Comparison of ENCODE assay signal across 8 mouse cellular contexts in genomic region chr5:142894918-142895613, GRCm38 (mm10). TPM values are rescaled to one million over a fixed set of nuclear protein-coding genes. Genes with fewer than 3 reads are reported as not detected.
DNase-seq lines count a peak whose midpoint lies in the region; ATAC-seq and TF ChIP-seq lines count a peak whose summit lies in the region.

Fbxl18 (minus strand) TSS chr5:142895421.

- H3K4me2 ChIP-seq in forebrain, embryonic 12.5 days: peak within 1 kb of the TSS; percentile 93
- H3K4me2 ChIP-seq in heart, postnatal 0 days (ENCODE audit: low read depth, low read length): peak within 1 kb of the TSS; percentile 85

- peaks cover 55% of the 10 kb centered on the region for H3K4me1 ChIP-seq in E14TG2a.4 (replicated peaks; ENCODE audit: low read depth, low read length)
- H3K4me1 ChIP-seq in forebrain, embryonic 12.5 days: peaks cover 26% of the 10 kb centered on the region
- peaks cover 15% of the 10 kb centered on the region; the same call in 1 of the 2 replicates for H3K4me1 ChIP-seq in heart, postnatal 0 days (ENCODE audit: control insufficient read depth, insufficient read depth)
- H3K4me1 ChIP-seq in lung, adult 2 months (ENCODE audit: control insufficient read depth, insufficient read depth, low read length): no peaks in the 10 kb centered on the region

- H3K27me3 ChIP-seq in E14TG2a.4 (ENCODE audit: insufficient read depth, low read length): no peaks in the 10 kb centered on the region
- no peaks in the 10 kb centered on the region for H3K27me3 ChIP-seq in forebrain, embryonic 12.5 days
- H3K27me3 ChIP-seq in heart, postnatal 0 days (ENCODE audit: control insufficient read depth, insufficient read depth, low read length): no peaks in the 10 kb centered on the region

- no peaks in the 10 kb centered on the region for H3K9me3 ChIP-seq in E14TG2a.4 (ENCODE audit: low read length)
- no peaks in the 10 kb centered on the region for H3K9me3 ChIP-seq in forebrain, embryonic 12.5 days
- no peaks in the 10 kb centered on the region for H3K9me3 ChIP-seq in heart, postnatal 0 days (replicated peaks; ENCODE audit: control insufficient read depth, low read length)

- under 1% methylated on average over 40 of the region's 40 CpGs for WGBS in forebrain, embryonic 12.5 days
- WGBS in heart, postnatal 0 days: 1% methylated on average over 40 of the region's 40 CpGs
- 1% methylated on average over 40 of the region's 40 CpGs for WGBS in lung, adult 2 months

- no peak for TF ChIP-seq CTCF in E14TG2a.4 (conservative IDR thresholded peaks at IDR 0.05; ENCODE audit: low read length)
- TF ChIP-seq CTCF in heart, postnatal 0 days (IDR thresholded peaks at IDR 0.05; ENCODE audit: low read depth): no peak
- no peak for TF ChIP-seq CTCF in lung, adult 2 months (IDR thresholded peaks at IDR 0.05; ENCODE audit: insufficient read depth, low read length)

- DNase-seq in c-Kit-positive CD71-positive TER-119-negative erythroid progenitor cells, embryonic 14.5 days (ENCODE audit: low read depth): peak; percentile 86
- DNase-seq in heart, postnatal 0 days (ENCODE audit: low spot score): peak; percentile 92
- peak; percentile 95 to 96 for DNase-seq in kidney, postnatal 4 days
- peak; percentile 88 for DNase-seq in lung, adult 2 months
- peak; percentile 78 to 80 for DNase-seq in thymus, adult 18-20 months

- peak within 1 kb of the TSS; percentile 80 for H3K9ac ChIP-seq in forebrain, embryonic 12.5 days
- H3K9ac ChIP-seq in heart, postnatal 0 days (replicated peaks; ENCODE audit: low read depth, low read length): peak within 1 kb of the TSS; percentile 68

- peak within 1 kb of the TSS; percentile 96 for H3K4me3 ChIP-seq in E14TG2a.4 (replicated peaks; ENCODE audit: low read length)
- peak within 1 kb of the TSS; percentile 74 for H3K4me3 ChIP-seq in forebrain, embryonic 12.5 days (replicated peaks)
- H3K4me3 ChIP-seq in heart, postnatal 0 days (ENCODE audit: low read depth, low read length): peak within 1 kb of the TSS; percentile 72
- H3K4me3 ChIP-seq in lung, adult 2 months (replicated peaks; ENCODE audit: extremely low read depth, low read depth, low read length): peak within 1 kb of the TSS; percentile 99

- TF ChIP-seq EP300 in heart, postnatal 0 days (IDR thresholded peaks at IDR 0.05; ENCODE audit: low read depth): peak; percentile 62; the same call in 1 of the 2 replicates

- peak; percentile 78; the same call in 1 of the 2 replicates for TF ChIP-seq POLR2A in lung, adult 2 months (IDR thresholded peaks at IDR 0.05; ENCODE audit: borderline replicate concordance, extremely low read depth, low read depth, low read length)

- peak; percentile 97 for ATAC-seq in forebrain, embryonic 12.5 days (ENCODE audit: low FRiP score)
- peak; percentile 95 for ATAC-seq in heart, postnatal 0 days (ENCODE audit: insufficient read depth, low read depth)
- peak; percentile 87 for ATAC-seq in neutrophil, adult 5-6 weeks (ENCODE audit: extremely low read depth, insufficient number of reproducible peaks, low FRiP score, poor library complexity, severe bottlenecking)

- H3K36me3 ChIP-seq in E14TG2a.4 (ENCODE audit: insufficient read depth, low read length): peaks cover 50% of the 10 kb centered on the region
- H3K36me3 ChIP-seq in forebrain, embryonic 12.5 days (replicated peaks): peaks cover 18% of the 10 kb centered on the region
- peaks cover 12% of the 10 kb centered on the region for H3K36me3 ChIP-seq in heart, postnatal 0 days (replicated peaks; ENCODE audit: control insufficient read depth, insufficient read depth, low read length)

- H3K27ac ChIP-seq in forebrain, embryonic 12.5 days: peak within 1 kb of the TSS; percentile 68
- H3K27ac ChIP-seq in heart, postnatal 0 days (ENCODE audit: low read depth): peak within 1 kb of the TSS; percentile 85

RNA-seq across cellular contexts. Expression of gene Fbxl18, which starts in this region (rescaled TPM):
- polyA plus RNA-seq in forebrain, embryonic 12.5 days (2016; fragmentation: Nextera tagmentation; extraction: Ambion mirVana): 24.0 and 24.6 TPM in 2 replicates
- 12.5 and 17.8 TPM in 2 replicates for total RNA-seq in heart, postnatal 0 days (2014; rRNA removed; ENCODE audit: low replicate concordance)
- 6.8 and 7.3 TPM in 2 replicates for polyA plus RNA-seq in heart, postnatal 0 days (2015; fragmentation: Nextera tagmentation; extraction: Ambion mirVana)
- polyA plus RNA-seq in lung, adult 2 months (2012; rRNA removed): 21.3 and 22.5 TPM in 2 replicates
- 5.9 and 8.2 TPM in 2 replicates for total RNA-seq in neutrophil, adult 5-6 weeks (2017)

Comparison
In these comparisons a context has a peak if more than half of its experiments do, and no peak if none do; other contexts are left out.
1. Peak in every context shown above with its lines: DNase-seq, ATAC-seq, H3K4me3 ChIP-seq and H3K27ac ChIP-seq.